Mouse (Mus musculus) stomach, embryonic 15.5 days (tissue): ENCODE measurements around the gene Ppp1r12b. TPM values are rescaled to one million over a fixed set of nuclear protein-coding genes. Genes with fewer than 3 reads are reported as not detected.
A peak's percentile ranks its signal among the peaks of the same experiment; 100 is the strongest.

Experiments
- ATAC-seq: fragments of 200-750 bp; cut with Nextera tagmentation; 2 replicates; pipeline ENCODE4 v1.8.0; 2017; ENCODE audit warnings: low read depth, moderate number of reproducible peaks, moderate TSS enrichment; ENCODE audit not compliant: insufficient read depth, low FRiP score
- H3K27ac ChIP-seq: fragments of 300-500 bp; sonication (generic); 2 replicates; pipeline ENCODE4 v1.5.1; 2015; ENCODE audit warnings: mild to moderate bottlenecking, inconsistent platforms
- H3K27me3 ChIP-seq: fragments of 300-500 bp; sonication (generic); replicated peaks from 2 replicates; pipeline ENCODE4 v1.6.1; 2015; ENCODE audit warnings: inconsistent platforms
- H3K36me3 ChIP-seq: fragments of 300-500 bp; sonication (generic); 2 replicates; pipeline ENCODE4 v1.6.1; 2015; ENCODE audit warnings: inconsistent platforms
- H3K4me1 ChIP-seq: fragments of 300-500 bp; sonication (generic); 2 replicates; pipeline ENCODE4 v1.6.1; 2015; ENCODE audit warnings: inconsistent platforms
- H3K4me2 ChIP-seq: fragments of 300-500 bp; sonication (generic); 2 replicates; pipeline ENCODE4 v1.6.1; 2015; ENCODE audit warnings: mild to moderate bottlenecking, inconsistent platforms
- H3K4me3 ChIP-seq: fragments of 300-500 bp; sonication (generic); replicated peaks from 2 replicates; pipeline ENCODE4 v1.5.1; 2015; ENCODE audit warnings: inconsistent platforms
- H3K9ac ChIP-seq: fragments of 300-500 bp; sonication (generic); 2 replicates; pipeline ENCODE4 v1.6.1; 2015; ENCODE audit warnings: inconsistent platforms
- H3K9me3 ChIP-seq: fragments of 300-500 bp; sonication (generic); 2 replicates; pipeline ENCODE4 v1.6.1; 2016; ENCODE audit warnings: inconsistent platforms
- WGBS: fragments of 180-500 bp; shearing (Covaris S2); methylation state at CpG from one replicate; pipeline ENCODE4 v1.1.7; 2015; 5-methylcytosine and 5-hydroxymethylcytosine counted together
- microRNA-seq: library from miRNA; unstranded; fragments of <30 nt; microRNA quantifications from one replicate; pipeline ENCODE4, GENCODE M21; 2016
- polyA plus RNA-seq: library from polyadenylated mRNA; unstranded; fragments of >200 nt; fragmentation: Nextera tagmentation; extraction: Ambion mirVana; gene quantifications from 2 replicates; pipeline ENCODE4 v1.2.1, GENCODE M21; 2015

Ppp1r12b gene
- polyA plus RNA-seq, 1 experiment from 2014 or later: 20.2 TPM

DNA sequence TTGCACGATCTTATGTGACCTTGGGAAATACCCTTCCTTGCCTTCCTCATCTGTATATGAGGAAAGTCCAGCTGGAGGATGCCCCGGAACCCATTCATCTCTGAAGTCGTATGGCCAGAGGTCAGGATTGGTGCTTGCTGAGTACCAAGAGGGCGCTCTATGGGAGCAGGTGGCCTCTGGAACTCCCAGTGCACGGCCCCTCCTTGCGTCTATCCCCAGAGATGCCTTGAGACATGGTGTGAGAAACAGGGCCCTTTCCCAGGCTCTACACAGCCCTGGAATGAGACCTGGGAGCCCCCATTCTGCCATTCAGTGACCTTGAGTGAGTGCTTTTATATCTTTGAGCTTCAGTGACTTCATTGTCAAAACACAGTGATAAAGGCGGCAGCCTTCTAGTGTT lies 244.7 kb downstream of the Ppp1r12b start:
- H3K4me2 ChIP-seq: no peak overlapping the region
- no peaks in the 10 kb centered on the region for H3K36me3 ChIP-seq
- no peak overlapping the region for H3K27ac ChIP-seq
- no peak overlapping the region for H3K4me3 ChIP-seq
- H3K4me1 ChIP-seq: peaks cover 15% of the 10 kb centered on the region
- H3K27me3 ChIP-seq: peaks cover 2% of the 10 kb centered on the region; the same call in 1 of the 2 replicates
- ATAC-seq: no peak
- H3K9me3 ChIP-seq: no peaks in the 10 kb centered on the region
- WGBS: 55% methylated on average over 7 of the region's 7 CpGs
- H3K9ac ChIP-seq: no peak overlapping the region

DNA sequence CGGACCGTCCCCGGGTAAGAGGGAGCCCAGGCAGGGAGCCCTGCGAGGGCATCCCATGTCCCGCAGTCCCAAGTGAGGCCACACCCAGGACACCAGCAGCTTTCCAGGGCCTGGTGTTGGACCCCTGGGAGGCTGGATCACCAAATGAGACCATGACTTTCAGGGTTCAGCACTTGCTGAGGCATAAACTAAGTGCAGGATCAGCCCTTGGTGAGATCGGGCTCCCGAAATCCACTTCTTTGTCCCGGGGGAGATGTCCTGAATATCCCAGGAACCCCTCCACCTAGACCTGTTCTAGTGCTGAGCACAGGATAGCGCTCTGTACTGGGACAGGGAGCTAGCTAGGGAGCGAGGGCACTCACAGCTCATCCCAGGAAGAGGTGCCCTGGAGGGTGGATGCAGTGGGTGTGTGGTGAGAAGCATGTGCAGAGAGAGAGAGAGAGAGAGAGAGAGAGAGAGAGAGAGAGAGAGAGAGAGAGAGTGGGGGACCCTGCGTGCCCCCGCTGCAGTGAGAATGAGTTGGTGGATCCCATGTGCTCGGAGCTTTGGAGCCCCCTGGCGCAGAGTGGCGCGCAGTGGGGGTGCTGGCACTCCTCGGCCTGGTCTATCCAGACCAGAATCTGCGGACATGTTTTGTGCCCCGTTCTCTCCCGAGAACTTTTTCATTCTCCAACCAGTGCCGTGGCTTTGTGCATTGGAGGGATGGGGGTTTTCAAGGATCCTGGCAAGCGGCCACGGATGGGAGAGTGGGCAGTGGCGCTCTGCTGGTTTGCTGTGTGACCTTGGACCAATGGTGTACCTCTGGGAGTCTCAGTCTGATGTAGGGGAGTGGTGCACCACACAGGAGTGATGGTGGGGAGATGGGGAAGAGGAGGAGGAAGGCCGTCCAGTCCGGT lies 246.1 kb downstream of the Ppp1r12b start:
- H3K4me2 ChIP-seq: peak overlapping the region; percentile 97
- no peak overlapping the region for H3K27ac ChIP-seq
- H3K4me3 ChIP-seq: peak overlapping the region; percentile 49
- ATAC-seq: no peak
- H3K4me1 ChIP-seq: peaks cover 18% of the 10 kb centered on the region
- H3K27me3 ChIP-seq: peaks cover 2% of the 10 kb centered on the region; the same call in 1 of the 2 replicates
- 27% methylated on average over 26 of the region's 26 CpGs for WGBS
- peak overlapping the region; percentile 26 for H3K9ac ChIP-seq
- H3K36me3 ChIP-seq: no peaks in the 10 kb centered on the region
- H3K9me3 ChIP-seq: no peaks in the 10 kb centered on the region

DNA sequence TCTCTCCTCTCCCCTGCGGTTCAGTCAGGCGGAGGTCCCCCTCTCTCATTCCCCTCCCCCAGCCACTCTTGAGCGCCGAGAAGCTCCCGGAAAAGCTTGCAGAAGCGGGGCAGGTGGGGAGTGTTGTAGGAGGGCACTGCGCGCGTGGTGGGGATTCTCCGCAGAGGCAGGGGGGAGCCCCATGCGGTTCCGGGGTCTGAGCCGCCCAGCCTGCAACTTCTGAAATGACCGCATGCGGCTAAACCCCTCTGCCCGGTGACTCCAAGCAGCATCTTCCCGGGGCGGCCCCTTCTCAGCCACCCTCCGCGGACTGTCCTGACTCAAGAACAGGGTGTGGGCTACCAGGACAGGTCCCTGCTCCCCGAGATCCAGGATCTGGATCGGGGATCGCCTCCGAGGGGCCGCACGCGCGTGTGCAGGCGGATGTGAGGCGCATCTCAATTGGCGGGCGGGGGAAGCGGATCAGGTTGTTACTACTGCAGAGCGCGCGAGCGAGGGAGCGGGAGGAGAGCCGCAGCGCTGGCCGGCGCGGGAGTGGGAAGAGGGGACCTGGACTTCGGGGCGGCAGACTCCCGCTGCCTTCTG lies 246.8 kb downstream of the Ppp1r12b start:
- Histone ChIP-seq H3K4me1 (peaks cover 22% of the 10 kb centered on the region), H3K9me3 (no peaks in the 10 kb centered on the region), H3K27ac (no peak overlapping the region), H3K36me3 (no peaks in the 10 kb centered on the region), H3K4me3 (peak overlapping the region; percentile 49), H3K27me3 (peaks cover 2% of the 10 kb centered on the region; the same call in 1 of the 2 replicates), H3K9ac (peak overlapping the region; percentile 26), H3K4me2 (peak overlapping the region; percentile 97)
- under 1% methylated on average over 46 of the region's 46 CpGs for WGBS
- peak; percentile 6; the same call in 1 of the 2 replicates for ATAC-seq

DNA sequence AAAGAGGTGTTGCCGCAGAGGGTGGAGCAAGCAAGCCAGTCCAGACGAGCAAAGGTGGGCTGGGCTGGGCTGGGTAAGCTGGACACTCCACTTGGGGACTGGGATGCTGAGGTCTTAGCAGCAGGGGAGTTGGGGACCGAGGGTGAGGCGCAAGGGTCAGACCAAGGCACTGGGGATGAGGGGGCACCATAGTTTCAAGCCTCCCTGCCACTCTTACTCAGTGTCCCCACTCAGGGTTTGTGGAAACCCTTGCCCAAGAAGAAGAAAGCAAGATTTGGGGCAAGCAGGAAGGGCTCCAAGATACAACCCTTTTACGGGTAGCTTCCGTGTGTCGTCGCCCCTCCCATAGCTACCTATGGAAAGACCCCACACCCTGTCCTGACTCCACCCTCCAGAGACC lies 247.5 kb downstream of the Ppp1r12b start:
- H3K4me2 ChIP-seq: peak overlapping the region; percentile 97
- peaks cover 2% of the 10 kb centered on the region; the same call in 1 of the 2 replicates for H3K27me3 ChIP-seq
- peaks cover 17% of the 10 kb centered on the region for H3K4me1 ChIP-seq
- WGBS: 16% methylated on average over 8 of the region's 8 CpGs
- ATAC-seq: no peak
- no peaks in the 10 kb centered on the region for H3K36me3 ChIP-seq
- H3K9ac ChIP-seq: no peak overlapping the region
- no peak overlapping the region for H3K27ac ChIP-seq
- H3K4me3 ChIP-seq: peak overlapping the region; percentile 49
- no peaks in the 10 kb centered on the region for H3K9me3 ChIP-seq

DNA sequence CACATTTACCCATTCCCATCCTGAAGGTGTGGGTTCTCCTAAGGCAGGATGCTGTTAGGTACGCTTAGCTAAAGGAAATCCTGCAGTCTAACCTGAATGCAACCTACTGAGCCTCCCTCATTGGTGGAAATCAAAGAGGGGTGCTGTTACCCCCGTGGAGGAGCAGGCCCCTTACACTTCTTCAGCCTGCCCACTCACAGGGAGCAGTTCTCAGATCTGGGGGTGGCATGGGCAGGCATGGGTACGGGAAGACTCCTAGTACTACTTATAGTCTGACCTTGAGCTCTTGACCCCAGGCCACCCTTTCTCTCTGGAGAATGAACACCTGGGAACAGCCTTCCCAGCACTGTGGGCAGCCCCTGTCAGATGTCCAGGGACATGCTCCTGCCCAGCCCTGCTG lies 248.2 kb downstream of the Ppp1r12b start:
- Histone ChIP-seq H3K4me1 (peaks cover 17% of the 10 kb centered on the region), H3K9ac (no peak overlapping the region), H3K27ac (no peak overlapping the region), H3K4me2 (no peak overlapping the region), H3K9me3 (no peaks in the 10 kb centered on the region), H3K36me3 (no peaks in the 10 kb centered on the region), H3K27me3 (peaks cover 2% of the 10 kb centered on the region; the same call in 1 of the 2 replicates), H3K4me3 (no peak overlapping the region)
- ATAC-seq: no peak
- WGBS: 62% methylated on average over 3 of the region's 3 CpGs

DNA sequence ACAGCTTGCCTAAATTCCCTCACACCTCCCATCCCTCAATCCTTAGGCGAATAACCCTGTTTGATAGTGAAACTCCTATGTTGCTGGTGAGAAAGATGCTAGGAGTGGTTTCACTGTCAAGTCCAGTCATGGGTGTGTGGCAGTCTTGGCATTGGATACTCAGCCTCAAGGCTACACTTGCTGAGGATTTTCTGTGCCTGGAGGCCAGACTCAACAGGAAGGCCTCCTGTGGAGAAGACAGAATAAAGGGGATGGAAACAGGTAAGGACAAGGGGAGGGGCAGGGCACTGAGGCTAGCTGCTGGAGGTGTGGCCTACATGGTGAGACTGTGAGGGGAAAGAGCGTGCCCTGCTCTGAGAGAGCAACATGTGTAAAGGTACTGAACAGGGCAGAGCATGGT lies 249.2 kb downstream of the Ppp1r12b start:
- H3K27me3 ChIP-seq: peaks cover 2% of the 10 kb centered on the region; the same call in 1 of the 2 replicates
- H3K27ac ChIP-seq: no peak overlapping the region
- ATAC-seq: no peak

More for the DNA sequence above, 249.2 kb downstream of the Ppp1r12b start:
- Histone ChIP-seq H3K36me3 (no peaks in the 10 kb centered on the region), H3K4me1 (peaks cover 17% of the 10 kb centered on the region), H3K9ac (no peak overlapping the region), H3K4me3 (no peak overlapping the region), H3K9me3 (no peaks in the 10 kb centered on the region), H3K4me2 (no peak overlapping the region)
- WGBS: 86% methylated on average over 2 of the region's 2 CpGs

Small RNAs within 50 kb of the gene (microRNA-seq; reads per million reads assigned to microRNA genes)
- not detected for gene Gm22232

Other genes starting within 250 kb of the Ppp1r12b start
- 33.4 and 34.0 TPM in 2 replicates for gene Ube2t, start 6.6 kb upstream of the Ppp1r12b start, polyA plus RNA-seq
- 1.6 and 1.8 TPM in 2 replicates for gene Lgr6, start 149.3 kb upstream of the Ppp1r12b start, polyA plus RNA-seq
- 2.4 and 3.3 TPM in 2 replicates for gene Ptpn7, start 176.8 kb upstream of the Ppp1r12b start, polyA plus RNA-seq
- 54.9 and 55.4 TPM in 2 replicates for gene Arl8a, start 190.9 kb upstream of the Ppp1r12b start, polyA plus RNA-seq
- 0.35 and 0.78 TPM in 2 replicates for gene Gpr37l1, start 211.7 kb upstream of the Ppp1r12b start, polyA plus RNA-seq